Mouse (Mus musculus) T-helper 17 cell (primary cell): ENCODE results near the gene Gng8.

ENCODE experiments used
- in situ Hi-C, 2 experiments: fragments of 300-600 bp; cut with MboI, MseI; formaldehyde crosslinking; loops; 1 replicate in 1 of 2; 2 replicates in 1 of 2; pipeline ENCODE4 v1.15.1; 2025; ENCODE audit warnings: high pct_unique_total_duplicates in 2 of 2

Gene Gng8

GRCm38 (mm10) chr7:16891641-16892351 lies at the start of gene Gng8:
Gene Gng8, plus strand, starts transcription at chr7:16891786.
- in situ Hi-C loops: no loop called here

GRCm38 (mm10) chr7:16842645-16843063 lies 48.9 kb upstream of the Gng8 start, which contains the start of gene Prkd2:
Gene Prkd2, plus strand, starts transcription at chr7:16842902.
- in situ Hi-C loops: no loop called here

GRCm38 (mm10) chr7:16843441-16844171 lies 48.0 kb upstream of the Gng8 start:
- in situ Hi-C loops: no loop called here

DNA sequence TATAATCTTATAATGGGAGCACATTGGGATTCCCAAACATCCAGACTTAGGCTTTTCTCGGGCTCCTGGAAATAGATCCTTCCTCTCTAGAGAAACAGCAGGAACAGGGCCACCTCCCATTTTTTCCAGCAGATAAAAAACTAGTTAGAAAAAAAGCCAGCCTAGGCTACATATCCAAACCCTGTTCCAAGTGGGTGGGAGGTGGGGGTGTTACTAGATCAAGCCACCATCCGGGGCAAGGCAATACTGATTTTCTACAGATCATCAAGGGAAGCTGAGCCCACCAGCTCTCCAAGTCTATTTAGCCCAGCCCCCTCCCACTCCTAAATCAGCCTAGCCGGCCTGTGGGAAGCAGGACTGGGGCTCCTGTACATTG lies 46.9 kb upstream of the Gng8 start:
- in situ Hi-C loops: no loop called here

GRCm38 (mm10) chr7:16845072-16845819 lies 46.3 kb upstream of the Gng8 start:
- in situ Hi-C loops: no loop called here

DNA sequence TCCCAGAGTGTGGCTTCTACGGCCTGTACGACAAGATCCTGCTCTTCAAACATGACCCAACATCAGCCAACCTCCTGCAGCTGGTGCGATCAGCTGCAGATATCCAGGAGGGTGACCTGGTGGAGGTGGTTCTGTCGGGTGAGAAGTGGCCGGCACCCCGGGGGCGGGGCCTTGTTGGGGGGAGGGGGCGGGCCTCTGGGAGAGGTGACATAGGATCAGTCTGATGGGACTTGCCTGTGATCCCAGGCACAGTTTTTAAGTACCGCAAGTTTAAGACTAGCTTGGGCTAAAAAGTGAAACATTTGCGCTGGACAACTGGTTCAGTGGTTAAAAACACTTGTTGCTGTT lies 45.8 kb upstream of the Gng8 start:
- in situ Hi-C loops: no loop called here

DNA sequence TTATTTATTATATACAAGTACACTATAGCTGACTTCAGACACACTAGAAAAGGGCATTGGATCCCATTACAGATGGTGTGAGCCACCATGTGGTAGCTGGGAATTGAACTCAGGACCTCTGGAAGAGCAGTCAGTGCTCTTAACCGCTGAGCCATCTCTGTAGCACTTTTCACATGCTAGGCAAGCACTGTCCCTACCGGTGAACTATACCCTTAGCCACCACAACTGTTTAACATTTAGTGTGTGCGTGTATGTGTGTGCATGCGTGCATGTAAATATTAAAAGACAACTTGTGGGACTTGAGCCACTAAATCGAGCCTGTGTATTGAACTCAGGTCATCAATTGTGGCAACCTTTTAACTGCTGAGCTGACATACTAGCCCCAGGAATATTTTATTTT lies 44.8 kb upstream of the Gng8 start:
- in situ Hi-C loops: no loop called here

- in situ Hi-C loops: no loop called here
Measured at GRCm38 (mm10) chr7:16847507-16847906, 44.1 kb upstream of the Gng8 start.

DNA sequence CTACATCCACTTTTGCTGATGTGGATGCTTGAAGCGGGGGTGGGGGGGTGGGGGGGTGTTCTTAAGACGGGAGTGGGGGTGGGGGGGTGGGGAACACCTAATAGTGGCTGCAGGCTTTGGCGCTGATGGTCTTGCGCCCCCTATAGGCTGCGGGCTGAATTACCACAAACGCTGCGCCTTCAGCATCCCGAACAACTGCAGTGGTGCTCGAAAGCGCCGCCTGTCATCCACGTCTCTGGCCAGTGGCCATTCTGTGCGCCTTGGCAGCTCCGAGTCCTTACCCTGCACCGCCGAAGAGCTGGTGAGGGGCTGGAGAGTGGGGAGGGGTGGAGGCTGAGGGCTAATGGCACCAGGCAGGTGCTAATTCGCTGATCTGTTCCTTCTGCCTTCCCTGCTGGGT lies 43.0 kb upstream of the Gng8 start:
- in situ Hi-C loops: no loop called here

GRCm38 (mm10) chr7:16851636-16852035 lies 40.0 kb upstream of the Gng8 start:
- in situ Hi-C loops: no loop called here

GRCm38 (mm10) chr7:16853302-16853831 lies 38.2 kb upstream of the Gng8 start:
- in situ Hi-C loops: no loop called here

- in situ Hi-C loops: loop anchor here in 1 of 2 experiments (5.0 kb wide), 1 partner anchor 41 kb away; the partner anchor contains the start of genes Fkrp and Strn4
Measured at GRCm38 (mm10) chr7:16858336-16858735, 33.2 kb upstream of the Gng8 start.

DNA sequence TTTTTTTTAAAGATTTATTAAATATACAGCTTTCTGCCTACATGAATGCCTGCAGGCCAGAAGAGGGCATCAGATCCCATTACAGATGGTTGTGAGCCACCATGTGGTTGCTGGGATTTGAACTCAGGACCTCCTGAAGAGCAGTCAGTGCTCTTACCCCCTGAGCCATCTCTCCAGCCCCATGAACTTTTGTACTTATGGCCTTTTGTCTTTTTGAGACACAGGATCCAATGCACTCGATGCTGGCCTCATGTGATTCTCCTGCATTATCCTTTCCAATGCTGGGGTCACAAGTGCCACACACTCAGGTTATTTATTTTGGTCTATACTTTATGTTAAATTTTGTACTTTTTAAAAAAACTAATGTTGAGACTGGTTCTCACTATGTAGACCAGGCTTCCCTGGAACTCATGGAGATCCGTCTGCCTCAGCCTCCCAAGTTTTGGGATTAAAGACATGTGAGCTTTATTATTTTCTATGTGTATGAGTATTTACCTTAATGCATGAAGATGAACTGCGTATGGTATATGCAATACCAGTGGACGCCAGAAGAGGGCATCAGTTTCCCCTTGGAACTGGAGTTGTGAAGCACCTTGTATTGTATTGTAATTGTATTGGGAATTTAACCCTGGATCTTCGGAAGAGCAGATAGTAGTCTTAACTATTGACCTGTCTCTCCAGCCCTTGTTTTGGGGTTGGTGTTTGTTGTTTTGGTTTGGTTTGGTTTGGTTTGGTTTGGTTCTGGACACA lies 31.5 kb upstream of the Gng8 start:
- in situ Hi-C loops: loop anchor here in 1 of 2 experiments (5.0 kb wide), 1 partner anchor 43 kb away; the partner anchor contains the start of genes Fkrp and Strn4

DNA sequence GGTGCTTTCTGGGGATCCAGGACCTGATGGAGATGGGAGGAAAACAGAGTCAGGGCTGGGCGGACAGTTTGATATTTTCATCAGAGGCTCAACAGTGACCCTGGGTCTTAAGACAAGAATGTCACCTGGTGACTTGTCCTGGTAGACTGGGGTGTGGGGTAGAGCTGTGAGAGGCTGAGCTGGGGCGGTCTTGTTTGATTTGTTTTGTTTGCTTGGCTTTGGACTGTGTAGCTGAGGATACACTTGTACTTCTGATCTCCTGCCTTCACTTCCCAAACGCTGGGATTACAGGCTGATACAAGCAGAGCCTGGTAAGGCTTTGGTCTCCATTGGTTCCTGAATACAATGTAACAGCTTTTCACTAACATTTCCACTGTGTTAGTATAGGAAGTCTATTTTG lies 24.1 kb upstream of the Gng8 start:
- in situ Hi-C loops: loop anchor here in 1 of 2 experiments (5.0 kb wide), 1 partner anchor 35 kb away; no protein-coding TSS in a partner anchor

- in situ Hi-C loops: loop anchor here in 1 of 2 experiments (5.0 kb wide), 1 partner anchor 33 kb away; no protein-coding TSS in a partner anchor
Measured at GRCm38 (mm10) chr7:16869497-16869896, 22.1 kb upstream of the Gng8 start.

DNA sequence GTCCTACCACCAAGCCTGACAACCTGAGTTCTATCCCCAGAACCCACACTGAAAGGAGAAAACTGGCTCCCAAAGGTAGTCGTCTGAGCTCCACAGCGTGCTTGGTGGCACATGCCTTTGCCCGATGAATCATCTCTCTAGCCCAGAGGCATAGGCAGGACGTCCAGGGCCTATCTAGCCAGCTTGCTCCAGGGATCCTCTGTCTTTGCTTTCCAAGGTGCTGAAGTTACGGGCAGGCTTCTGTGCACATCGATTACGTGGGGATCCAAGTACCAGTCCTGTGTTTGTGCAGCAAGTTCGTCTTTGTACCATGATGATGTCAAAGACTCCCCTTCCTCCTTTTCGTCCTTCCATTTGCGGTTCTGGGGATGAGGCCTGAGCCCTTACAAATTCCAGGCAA lies 20.0 kb upstream of the Gng8 start:
- in situ Hi-C loops: loop anchor here in 1 of 2 experiments (5.0 to 10.0 kb wide), 2 partner anchors 51 to 827 kb away; partner anchors contain the start of genes Bicra and Calm3

DNA sequence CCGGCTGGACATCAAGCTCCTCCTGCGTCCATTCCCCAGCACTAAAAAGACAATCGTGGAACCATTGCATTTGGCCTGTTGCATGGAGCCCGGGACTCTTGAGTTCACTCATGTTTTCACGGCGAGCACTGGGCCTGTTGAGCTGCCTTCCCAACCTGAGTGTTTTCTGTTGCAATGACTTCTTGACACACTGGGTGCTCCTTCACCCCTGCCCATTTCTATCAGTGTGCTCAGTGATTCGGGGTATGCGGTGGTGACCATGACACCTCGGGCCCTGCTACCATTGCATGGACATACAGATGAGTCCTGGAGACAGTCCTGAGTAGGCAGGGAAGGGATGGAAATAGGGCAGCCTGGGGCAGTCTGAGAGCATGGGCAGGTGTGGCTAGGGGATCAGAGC lies 19.1 kb upstream of the Gng8 start:
- in situ Hi-C loops: loop anchor here in 1 of 2 experiments (5.0 to 10.0 kb wide), 2 partner anchors 50 to 828 kb away; partner anchors contain the start of genes Bicra and Calm3

- in situ Hi-C loops: loop anchor here in 1 of 2 experiments (5.0 to 10.0 kb wide), 2 partner anchors 49 to 829 kb away; partner anchors contain the start of genes Bicra and Calm3
Measured at GRCm38 (mm10) chr7:16873392-16873791, 18.2 kb upstream of the Gng8 start.

GRCm38 (mm10) chr7:16874190-16874589 lies 17.4 kb upstream of the Gng8 start:
- in situ Hi-C loops: loop anchor here in 1 of 2 experiments (5.0 to 10.0 kb wide), 2 partner anchors 48 to 829 kb away; partner anchors contain the start of genes Bicra and Calm3

- in situ Hi-C loops: loop anchor here in 1 of 2 experiments (5.0 to 10.0 kb wide), 2 partner anchors 47 to 830 kb away; partner anchors contain the start of genes Bicra and Calm3
Measured at GRCm38 (mm10) chr7:16874756-16875309, 16.8 kb upstream of the Gng8 start.

DNA sequence AGATGAGACGGTGACA lies 16.5 kb upstream of the Gng8 start, which contains the start of gene Dact3:
Dact3 (plus strand) TSS at position 8 of the 16 bp plus-strand sequence.
- in situ Hi-C loops: loop anchor here in 1 of 2 experiments (10.0 kb wide), 1 partner anchor 830 kb away; the partner anchor contains the start of gene Bicra
